Mouse (Mus musculus): ENCODE measurements around the gene Stk32b. TPM values are rescaled to one million over a fixed set of nuclear protein-coding genes. Genes with fewer than 3 reads are reported as not detected.

The Stk32b gene
- total RNA-seq (2021), result under 1 TPM in 1 of 2 experiments, not detected in 1; 0.08 TPM
- long read RNA-seq, experiment 1, result 0 reads
- long read RNA-seq, experiment 2, result 0 reads

DNA sequence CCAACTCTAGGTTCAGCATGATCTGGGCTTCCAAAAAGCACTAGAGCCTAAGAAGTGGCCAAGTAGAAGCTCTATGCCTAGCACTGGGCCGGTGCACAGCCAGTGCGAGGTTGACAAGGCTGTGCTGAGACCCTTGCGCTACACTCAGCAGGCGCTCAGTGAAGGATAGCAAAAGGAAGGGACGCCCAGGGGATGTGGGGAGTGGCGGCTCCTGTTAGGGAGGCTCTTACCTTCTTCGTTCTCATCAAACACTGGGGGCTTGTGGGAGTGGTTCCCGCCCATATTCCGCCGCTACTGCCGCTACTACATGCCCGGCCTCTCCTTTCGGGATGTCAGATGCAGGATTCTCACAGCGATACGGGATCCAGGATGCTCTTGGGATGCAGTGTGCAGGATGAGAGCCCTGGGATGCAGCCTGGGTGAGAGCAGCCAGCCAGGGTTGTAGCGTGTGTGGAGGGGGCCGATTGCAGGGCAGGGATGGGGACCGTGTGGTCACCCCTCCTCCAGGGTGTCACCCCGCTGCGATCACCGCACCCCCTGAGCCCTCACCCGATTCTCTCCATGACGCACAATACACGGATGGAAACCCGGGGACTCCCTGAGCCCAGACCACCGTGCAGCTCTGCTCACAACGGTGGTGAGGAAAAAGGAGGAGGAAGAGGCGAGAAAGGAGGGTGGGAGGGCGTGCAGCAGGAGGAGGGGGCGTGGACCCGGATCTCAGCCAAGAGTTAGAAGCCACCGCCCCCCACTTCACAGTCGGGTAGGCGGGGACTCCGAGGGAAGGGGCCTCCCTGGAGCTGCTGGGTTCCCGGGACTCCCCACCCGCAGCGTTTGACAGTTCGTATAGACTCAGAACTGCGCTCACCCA, at the start of gene Stk32b:
Gene Stk32b (minus strand): TSS at position 667 of the 868 bp plus-strand sequence.
- no peak for DNase-seq

GRCm38 (mm10) chr5:37765851-37766250, 48.9 kb upstream of the Stk32b start:
- DNase-seq, result no peak

DNA sequence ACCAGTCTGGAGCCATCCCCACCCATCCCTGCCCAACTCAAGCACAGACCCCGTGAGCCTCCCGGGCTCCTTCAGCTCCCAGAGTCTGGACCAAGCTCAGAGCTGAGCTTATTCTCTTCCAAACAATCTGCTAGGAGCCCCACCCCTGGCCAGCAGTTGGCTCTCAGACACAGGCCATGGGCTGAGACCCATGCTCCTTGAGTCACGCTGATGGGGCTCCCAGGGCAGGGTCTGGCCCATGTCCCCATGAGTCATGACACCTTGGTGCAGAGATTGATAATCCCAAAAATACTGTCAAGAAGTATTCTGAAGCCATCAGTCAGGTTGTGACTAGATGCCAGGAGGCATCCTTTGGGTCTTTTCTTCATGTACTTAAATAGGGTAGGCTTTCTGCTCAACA, 45.1 kb upstream of the Stk32b start:
- DNase-seq, result peak; percentile 46

- no peak for DNase-seq
These were observed 36.4 kb upstream of the Stk32b start for GRCm38 (mm10) chr5:37753366-37753765.

DNA sequence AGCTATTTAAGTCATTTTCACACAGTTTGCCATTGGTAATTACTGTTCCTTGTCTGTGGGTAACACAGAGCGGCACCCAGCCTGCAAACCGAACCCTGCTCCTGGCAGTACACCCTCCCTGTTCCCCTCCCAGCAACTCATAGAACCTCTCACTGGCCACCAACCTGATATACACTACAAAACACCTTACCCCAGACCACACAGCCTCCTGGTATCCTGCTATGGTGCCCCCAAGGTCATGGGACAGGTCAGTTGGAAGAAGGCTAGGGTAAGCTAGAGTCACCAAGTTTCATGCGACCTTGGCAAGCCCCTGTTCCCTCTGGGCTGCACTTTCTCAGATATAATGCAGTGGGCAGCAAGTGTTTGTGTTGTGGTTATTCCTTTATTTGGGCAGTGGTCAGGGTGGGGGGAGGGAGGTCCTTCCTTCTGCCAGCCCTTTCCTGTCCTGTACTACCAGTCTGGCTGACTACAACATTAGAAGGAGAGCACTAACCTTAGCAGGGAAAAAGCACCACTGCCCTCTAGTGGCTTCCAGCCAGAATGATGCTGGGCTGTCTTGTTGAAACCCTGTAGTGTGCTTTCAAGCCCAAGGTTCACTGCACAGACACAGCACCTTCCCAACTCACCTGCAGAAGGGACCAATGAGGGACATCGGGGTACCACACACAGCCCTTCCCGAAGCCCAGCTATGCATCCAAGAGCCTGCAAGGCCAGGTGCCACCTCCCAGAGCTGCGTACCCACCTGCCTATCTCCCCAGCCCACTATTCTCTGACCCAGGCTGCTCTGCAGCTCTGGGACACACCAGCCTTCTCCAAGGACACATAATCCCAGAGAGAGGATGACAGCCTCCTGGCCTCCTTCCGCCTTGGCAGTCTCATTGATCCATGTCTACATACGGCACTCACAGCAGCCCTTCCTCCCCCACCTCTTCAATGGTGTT, 35.3 kb upstream of the Stk32b start:
- peak; percentile 32 for DNase-seq

DNA sequence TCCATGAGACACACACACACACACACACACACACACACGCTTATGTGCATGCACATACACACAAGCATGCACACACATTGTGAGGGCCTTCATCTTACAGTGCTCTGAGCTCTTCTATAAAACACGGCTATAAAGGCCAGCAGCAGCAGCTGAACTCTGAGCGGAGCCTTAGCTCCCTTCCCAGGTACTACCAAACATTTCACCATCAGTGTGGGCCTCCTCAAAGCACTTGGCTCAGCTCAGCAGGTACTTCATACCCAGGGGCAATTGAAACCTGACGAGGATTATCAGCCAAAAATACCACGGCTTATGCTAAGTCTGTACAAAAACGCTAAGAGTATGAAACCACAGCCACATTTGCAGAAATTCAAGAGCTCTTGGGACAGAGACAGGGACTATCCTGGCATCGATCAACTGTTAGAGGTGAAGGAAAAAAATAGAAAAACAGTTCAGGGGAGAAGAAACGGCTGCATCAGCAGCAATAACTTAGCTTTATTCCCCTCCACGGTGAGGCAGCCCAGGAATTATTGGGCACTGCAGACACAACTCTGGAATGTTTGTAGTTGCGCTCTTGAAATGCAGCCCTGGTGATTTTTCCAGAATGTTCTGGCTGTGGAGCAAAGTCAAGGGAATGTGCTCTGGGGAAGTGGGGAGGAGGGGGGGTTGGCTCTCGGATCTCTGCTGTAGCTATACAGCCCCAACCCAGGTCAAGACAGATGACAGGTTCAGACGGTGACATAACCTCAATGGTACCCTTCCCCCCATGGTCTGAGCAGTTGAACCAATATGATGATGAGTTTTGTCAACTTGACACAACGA, 27.1 kb upstream of the Stk32b start:
- peak; percentile 19 for DNase-seq

DNA sequence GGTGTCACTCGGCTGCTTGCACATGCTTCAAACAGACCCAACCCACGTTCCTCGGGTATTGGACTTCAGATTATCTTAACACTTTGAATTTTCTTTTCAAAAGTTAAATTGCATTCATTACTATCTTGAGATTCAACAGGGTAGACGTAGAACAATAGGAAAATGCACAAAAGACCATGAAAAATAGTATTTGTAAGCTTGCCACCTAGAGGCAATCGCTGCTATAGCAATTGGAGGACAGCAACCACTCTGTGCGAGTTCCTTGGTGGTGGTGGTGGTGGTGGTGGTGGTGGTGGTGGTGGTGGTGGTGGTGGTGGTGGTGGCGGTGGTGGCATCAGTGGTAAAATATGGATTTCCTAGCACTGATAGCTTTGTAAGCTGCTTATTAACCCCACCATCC, 19.2 kb upstream of the Stk32b start:
- DNase-seq, result no peak

DNA sequence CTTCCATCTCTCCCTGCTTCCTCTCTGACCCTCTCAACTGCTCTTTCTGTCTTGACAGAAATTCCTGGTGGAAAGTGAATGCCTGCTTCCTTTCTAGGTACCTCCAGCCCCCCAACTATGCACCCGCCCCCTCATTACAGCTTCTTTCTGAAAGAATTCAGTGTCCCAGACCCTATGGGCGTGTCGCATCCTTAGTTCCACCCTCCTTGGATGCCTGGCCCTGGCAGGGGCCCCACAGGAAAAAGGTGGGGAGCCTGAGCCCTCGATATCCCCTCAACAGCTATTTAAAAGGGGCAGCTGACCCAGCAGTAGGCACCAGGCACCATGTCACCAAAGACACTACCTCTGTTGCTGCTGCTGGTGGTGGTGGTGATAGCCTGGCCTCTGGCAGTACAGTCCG, 18.3 kb upstream of the Stk32b start, which contains the start of gene Cytl1:
Gene Cytl1 (plus strand): TSS at position 296 of the 400 bp plus-strand sequence.
- no peak for DNase-seq

DNA sequence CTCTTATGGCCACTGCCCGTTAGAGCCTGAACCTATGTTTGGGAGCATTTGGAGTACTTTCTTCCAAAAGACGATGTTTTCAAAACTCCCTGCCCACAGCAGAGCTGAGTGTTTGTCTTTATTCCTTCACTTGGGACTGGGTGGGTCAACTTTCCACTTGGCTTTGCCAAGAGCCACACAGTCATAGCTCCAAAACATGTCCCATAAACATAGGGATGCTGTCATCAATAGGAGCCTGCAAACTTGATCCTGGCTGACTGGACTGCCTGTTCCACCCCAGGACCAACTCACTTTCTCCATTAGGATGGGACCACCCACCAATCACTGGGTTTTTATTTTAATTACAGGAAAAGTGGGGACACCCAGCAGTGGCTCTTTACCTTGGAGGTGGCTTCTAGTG, 13.8 kb upstream of the Stk32b start:
- no peak for DNase-seq

DNA sequence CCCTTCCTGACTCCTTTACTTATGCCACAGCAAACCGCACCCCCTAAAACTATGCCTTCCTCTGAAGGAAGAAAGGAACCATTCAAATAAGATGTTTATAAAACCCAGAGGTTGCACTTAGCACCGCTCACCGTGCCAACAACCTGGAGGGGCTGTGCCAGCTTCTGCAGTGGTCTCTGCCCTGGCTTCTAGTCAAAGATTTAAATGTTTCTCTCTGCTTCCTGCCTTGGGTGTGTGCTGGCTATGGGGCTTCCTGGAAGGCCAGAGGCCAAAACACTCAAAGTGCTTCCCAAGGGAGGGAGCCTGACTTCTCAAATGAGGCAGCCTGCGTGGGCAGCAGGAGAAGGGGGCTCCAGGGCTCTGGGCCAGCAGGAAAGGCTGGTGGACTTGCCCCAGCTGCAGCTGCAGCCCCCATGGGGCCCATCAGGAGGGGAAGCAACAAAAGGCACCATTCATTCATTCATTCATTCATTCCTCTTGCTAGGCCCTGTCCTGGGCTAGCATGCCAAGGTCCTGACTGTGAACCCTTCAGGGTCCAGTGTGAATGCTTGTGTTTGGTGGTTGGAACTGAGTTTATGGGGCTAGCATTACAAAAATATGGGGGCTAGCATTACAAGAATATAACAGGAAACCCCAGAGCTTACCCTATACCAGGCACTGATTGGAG, 8.4 kb upstream of the Stk32b start:
- no peak for DNase-seq

- DNase-seq, result no peak
These were observed 3.7 kb upstream of the Stk32b start for GRCm38 (mm10) chr5:37720670-37721069.

DNA sequence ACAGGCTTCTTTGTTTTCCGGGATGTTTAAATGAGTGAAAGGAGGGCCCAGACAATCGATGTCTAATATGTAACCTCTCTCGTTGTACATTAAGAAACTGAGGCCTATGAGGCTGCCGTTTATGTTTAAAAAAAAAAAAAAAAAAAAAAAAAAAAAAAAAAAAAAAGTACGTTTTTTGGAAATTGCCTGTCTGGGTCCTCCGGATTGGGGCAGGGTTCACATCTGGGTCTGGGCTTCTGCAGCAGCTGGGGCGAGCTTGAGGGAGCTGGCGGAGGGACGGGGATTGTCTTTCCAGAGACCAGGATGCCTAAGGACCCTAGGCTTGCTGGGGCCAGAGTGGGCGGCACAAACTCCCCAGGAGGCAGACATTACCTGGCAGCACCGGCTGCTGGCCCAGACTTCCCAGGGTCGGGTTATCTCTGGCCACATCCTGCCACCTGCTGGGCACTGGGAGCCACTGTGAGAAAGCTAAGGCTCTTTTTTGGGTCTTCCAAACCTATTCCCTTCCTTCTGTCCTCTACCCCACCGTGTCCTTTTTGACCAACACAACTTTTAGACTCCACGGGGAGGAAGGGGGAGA, 503 bp upstream of the Stk32b start:
- no peak for DNase-seq

DNA sequence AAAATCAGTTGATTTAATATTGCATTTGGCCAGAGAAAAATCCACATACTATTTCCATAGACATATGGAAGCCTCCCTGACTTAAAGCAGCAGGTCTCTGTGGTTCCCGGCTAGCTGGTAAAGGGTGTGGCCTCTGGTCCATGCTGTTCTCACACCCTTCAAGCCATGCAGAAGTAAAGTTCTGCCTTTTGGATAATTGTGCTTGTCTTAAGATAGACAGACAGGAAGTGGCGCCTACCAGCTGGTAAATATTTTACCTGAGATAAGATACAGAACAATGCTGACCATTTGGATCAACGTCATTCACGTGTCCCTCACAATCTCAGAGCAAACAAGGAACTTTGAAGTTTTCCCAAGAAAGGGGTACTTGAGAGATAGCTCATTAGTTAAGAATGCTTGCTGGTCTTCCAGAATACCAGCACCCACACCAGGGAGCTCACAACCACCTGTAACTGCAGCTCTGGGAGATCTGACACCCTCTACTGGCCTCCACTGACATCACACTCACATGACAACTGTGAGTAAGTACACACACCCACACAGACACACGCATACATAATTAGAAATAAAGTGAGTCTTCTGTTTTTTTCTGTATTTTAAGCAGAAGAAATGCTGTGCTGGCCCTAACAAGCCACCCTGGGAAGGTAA, 7.6 kb downstream of the Stk32b start:
- DNase-seq, result no peak

GRCm38 (mm10) chr5:37708124-37708523, 8.8 kb downstream of the Stk32b start:
- no peak for DNase-seq

- DNase-seq, result no peak
These were observed 12.0 kb downstream of the Stk32b start for GRCm38 (mm10) chr5:37704962-37705361.

DNA sequence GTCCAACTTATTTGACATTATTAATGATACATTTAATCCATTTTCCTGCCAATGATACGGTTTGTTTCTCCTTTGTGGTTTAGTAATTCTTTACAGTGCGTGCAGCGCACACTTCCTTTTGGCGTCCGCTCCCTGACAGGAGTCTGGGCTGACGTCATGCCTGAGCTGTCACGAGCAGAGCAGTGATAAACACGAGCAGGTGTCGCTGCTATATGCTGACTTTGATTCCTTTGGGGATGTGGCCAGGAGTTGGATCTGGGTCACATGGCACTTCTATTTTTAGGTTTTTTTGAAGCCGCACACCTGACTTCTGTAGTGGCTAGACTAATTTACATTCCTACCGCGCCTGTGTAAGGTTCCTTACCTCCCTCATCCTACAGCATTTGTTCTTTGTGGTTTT, 17.2 kb downstream of the Stk32b start:
- no peak for DNase-seq

DNA sequence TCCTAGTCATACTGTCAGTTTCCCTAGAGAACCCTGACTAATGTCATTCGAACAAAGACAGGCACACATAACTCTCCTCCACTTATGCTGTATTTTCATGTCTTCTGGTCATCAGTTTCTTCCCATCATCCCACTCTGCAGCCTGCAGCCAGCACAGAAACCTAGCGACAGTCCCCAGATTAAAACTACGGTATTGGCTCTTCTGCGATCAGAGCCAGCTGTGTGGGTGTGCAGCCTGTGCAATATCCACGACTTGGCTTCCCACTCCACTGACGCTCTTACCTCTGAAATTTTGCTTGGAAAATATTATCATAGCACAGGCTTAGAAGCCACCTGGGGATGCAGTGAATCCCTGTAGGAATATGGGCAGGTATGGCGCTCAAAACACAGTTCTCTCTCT, 19.7 kb downstream of the Stk32b start:
- no peak for DNase-seq

- no peak for DNase-seq
These were observed 21.2 kb downstream of the Stk32b start for GRCm38 (mm10) chr5:37695773-37696172.

GRCm38 (mm10) chr5:37692759-37693158, 24.2 kb downstream of the Stk32b start:
- no peak for DNase-seq

GRCm38 (mm10) chr5:37670781-37671180, 46.2 kb downstream of the Stk32b start:
- DNase-seq, result no peak
